Mouse (Mus musculus) layer of hippocampus, postnatal 36 days (tissue): ENCODE measurements around the gene Aire. TPM values are rescaled to one million over a fixed set of nuclear protein-coding genes. Genes with fewer than 3 reads are reported as not detected.
A peak's percentile ranks its signal among the peaks of the same experiment; 100 is the strongest.

Experiments
- DNase-seq, 2 experiments: peaks; one replicate each; pipeline ENCODE4 v3.0.0; 2022
- total RNA-seq, 2 experiments: library from RNA; stranded (reverse); gene quantifications; 2 replicates each; pipeline ENCODE4 v1.2.3; 2021

The Aire gene
- total RNA-seq, result under 1 TPM; 0.28 to 0.77 TPM

DNA sequence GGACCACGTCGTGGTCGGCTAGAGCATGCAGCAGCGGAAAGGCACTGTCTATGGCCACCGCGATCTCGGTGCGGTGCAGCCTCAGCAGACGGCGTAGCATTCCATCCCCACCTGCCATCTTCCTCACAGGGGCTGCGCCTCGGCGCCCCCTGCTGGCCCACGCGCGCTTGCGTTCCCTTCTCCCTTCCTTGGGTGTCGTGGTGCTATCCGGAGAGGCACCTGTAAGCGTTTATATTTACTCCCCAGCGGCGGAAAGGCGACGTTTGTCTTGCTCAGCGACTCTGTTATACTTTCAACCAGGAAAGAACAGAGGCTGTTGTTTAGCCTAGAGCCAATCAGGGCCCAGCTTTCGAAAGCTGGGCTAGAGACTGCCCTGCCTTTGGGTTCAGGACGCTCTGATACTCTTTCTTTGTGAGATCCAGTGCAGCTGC lies at the start of gene Aire:
Gene Aire (minus strand): TSS at position 205 of the 431 bp plus-strand sequence.
- peak; percentile 41 to 50 for DNase-seq

GRCm38 (mm10) chr10:78092725-78093029 lies 49.3 kb upstream of the Aire start:
- DNase-seq, result no peak

DNA sequence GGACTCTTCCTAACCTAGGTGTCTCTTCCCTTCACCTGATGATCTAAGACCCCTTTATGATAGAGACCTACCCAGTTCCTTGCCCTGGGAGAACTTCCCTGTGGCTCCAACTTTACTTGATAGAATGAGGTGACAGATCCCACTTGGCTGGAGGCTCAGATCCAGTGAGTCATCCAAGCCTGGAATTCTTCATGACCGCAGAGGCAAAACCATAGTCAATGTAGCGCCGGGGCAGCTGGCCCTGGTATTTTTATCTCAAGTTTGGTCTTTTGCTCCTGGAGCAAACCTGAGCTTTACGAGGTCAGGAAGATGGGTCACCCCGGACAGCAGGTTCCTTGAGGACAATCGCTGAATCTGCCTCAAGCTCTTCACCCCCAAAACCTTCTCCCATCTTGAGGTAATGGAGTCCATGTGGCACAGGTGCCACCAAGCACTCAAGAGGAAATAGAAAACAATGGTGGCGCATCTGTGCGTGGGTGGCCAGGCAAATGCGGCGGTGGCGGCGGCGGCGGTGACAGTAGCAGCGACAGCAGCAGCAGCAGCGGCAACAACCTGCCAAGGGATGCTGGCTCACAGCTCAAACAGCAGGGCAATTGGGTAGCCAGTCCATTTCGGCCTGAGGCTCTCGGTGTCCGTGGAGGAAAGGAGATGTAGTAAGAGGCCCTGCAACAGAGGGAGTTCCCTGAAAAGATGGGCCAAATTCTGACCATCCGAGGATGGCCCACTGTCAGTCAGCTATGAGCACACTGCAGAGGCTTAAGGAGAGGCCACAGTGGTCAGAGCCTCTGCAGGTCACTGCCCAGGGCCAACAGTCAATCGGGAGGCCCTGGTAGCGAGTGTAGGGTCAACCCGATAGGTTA lies 48.7 kb upstream of the Aire start:
- DNase-seq, result no peak

- no peak for DNase-seq
These were observed 47.5 kb upstream of the Aire start for GRCm38 (mm10) chr10:78090706-78091491.

DNA sequence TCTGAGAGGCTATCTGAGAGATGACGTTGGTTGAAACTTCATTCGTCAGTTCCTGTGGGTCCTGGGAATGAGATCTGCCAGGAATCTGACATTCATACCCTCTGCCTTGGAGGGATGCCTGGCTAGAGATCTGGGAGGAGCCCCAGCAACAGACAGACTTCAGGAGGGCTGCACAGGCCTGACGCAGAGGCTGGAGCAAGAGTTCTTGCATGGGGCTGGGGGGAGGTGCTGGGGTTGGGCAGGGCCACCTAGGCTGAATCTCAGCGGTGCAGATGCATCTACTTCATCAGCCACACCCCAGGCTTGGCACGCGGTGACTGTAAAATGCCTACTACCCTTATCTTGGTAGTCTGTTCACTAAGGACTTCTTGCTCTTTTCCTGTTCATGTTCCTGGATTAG lies 46.8 kb upstream of the Aire start:
- no peak for DNase-seq

DNA sequence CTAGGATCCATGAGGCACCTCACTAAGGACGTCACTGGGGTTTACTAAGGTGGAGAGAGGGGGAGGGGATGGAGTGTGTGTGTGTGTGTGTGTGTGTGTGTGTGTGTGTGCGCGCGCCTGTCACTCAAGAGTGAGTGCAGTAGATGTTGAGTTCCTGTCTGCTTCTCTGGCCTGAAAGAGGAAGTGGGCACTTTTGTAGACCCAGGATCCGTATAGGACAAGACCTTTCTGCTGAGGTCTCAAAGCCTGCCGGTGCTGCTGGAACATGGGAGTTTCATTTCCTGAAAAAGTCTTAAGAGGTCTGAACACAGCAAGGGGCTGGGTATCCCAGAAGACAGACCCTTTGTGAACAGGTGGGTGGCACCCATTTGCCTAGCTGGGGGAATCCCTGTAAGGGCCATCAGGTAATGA lies 43.7 kb upstream of the Aire start:
- DNase-seq, result no peak

DNA sequence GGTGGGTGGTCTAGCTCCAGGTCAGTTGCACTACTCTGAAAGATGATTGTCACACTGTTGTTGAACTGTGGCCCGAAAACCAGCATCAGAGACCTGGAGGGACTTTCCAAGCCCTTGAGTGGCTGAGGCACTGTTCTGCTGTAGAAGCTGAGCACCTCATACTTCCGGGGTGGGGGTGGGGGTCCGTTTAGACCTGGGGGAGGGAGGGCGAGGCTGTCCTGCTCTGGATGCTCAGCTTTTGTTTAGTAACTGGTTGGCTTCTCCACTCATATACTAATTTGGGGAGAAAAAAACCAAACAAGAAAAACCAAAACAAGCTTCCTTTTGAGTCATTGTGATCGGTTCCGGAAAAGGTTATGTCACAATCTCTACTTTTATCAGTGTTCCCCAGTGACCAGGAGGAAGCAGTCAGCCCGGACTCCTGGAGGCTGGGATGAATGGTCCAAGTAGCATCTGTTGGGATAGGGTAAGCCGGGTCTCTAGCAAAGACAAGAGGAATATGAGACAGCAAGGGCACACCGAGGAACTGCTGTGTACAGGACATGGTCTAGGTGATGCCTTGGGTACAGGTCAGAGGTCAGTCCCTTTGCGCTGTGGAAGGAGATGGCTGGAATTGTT lies 43.1 kb upstream of the Aire start:
- no peak for DNase-seq

- DNase-seq, result no peak
These were observed 42.3 kb upstream of the Aire start for GRCm38 (mm10) chr10:78085711-78086110.

GRCm38 (mm10) chr10:78084073-78084472 lies 40.7 kb upstream of the Aire start:
- DNase-seq, result no peak

GRCm38 (mm10) chr10:78079955-78080591 lies 36.7 kb upstream of the Aire start:
- no peak for DNase-seq

DNA sequence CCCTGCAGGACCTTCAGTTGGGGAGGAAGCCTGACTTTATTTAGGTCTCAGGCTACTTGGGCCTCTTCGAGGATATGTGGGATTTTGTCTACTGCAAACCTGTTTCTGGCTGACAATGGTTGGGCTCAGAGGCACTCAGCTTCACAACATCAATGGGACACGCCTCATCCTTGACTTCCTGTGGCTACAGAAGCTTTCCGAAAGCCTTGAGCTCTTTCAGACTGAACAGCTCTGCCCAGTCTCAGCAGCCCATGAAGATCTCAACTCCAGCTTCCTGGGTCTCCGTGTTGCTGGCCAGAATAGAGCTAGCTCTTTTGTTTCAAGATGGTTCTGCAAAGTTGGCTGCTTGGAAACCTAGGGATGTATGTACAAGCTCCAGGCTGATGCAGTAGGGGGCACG lies 34.9 kb upstream of the Aire start:
- no peak for DNase-seq

DNA sequence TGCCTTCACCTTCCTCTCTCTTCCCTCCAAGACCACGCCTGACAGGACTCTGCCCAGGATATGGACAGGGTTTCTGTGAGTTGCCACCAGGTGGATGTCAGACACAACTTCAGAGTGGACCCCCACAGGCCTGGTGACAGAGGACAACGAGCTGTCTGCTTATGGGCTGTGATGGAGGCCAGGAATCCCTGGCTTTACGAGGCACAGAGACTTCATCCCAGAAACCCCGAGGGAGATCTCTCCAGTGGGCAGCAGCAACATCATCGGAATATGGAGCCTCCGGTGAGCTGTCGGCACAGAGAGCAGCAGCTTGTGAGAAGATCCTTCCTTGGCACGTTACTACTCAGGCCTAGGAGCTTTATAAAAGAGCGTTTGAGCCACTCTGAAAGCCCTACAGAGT lies 34.5 kb upstream of the Aire start:
- DNase-seq, result no peak

DNA sequence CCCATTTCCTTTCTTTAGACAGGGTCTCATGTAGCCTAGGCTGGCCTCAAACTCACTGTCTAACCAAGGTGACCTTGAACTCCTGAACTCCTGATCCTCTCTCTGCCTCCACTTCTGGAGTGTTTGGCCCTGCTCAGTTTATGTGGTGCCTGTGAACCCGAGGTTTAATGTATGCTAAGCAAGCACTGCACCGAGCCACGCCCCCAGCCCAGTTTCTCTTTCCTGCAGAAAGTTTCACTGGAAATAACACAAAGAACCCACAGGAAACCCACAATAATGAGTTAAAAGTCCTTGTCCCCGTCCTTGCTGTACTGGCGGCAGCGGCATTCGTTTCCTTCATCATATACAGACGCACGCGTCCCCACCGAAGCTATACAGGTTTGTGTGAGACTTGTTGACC lies 31.6 kb upstream of the Aire start:
- no peak for DNase-seq

- DNase-seq, result no peak
These were observed 30.7 kb upstream of the Aire start for GRCm38 (mm10) chr10:78074151-78074550.

- DNase-seq, result peak; percentile 50 to 54
These were observed 25.9 kb upstream of the Aire start, which contains the start of gene Icosl for GRCm38 (mm10) chr10:78069101-78070011. Gene Icosl, plus strand, starts transcription at chr10:78069302.

GRCm38 (mm10) chr10:78068541-78068940 lies 25.1 kb upstream of the Aire start:
- DNase-seq, result no peak

DNA sequence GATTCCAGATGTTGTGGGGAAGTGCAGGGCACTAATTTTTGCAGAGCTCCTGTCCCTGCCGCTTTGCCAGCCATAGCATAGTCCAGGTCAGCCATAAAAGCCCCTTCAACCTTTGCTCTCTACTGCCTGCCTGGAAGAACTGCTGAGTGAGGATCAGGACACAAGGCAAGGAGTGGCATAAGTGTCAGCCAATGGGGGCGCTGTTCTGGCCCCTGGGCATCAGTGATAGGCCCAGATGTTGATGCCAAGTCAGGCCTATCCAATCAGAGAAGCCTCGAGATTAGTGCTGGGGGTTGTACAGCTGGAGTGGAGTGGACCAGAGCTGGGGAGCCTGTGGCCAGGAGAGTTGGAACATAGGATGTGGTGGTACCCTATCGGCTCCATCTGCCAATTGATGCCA lies 23.8 kb upstream of the Aire start:
- no peak for DNase-seq

- no peak for DNase-seq
These were observed 19.7 kb upstream of the Aire start for GRCm38 (mm10) chr10:78063122-78063521.

GRCm38 (mm10) chr10:78057056-78057455 lies 13.6 kb upstream of the Aire start:
- no peak for DNase-seq

DNA sequence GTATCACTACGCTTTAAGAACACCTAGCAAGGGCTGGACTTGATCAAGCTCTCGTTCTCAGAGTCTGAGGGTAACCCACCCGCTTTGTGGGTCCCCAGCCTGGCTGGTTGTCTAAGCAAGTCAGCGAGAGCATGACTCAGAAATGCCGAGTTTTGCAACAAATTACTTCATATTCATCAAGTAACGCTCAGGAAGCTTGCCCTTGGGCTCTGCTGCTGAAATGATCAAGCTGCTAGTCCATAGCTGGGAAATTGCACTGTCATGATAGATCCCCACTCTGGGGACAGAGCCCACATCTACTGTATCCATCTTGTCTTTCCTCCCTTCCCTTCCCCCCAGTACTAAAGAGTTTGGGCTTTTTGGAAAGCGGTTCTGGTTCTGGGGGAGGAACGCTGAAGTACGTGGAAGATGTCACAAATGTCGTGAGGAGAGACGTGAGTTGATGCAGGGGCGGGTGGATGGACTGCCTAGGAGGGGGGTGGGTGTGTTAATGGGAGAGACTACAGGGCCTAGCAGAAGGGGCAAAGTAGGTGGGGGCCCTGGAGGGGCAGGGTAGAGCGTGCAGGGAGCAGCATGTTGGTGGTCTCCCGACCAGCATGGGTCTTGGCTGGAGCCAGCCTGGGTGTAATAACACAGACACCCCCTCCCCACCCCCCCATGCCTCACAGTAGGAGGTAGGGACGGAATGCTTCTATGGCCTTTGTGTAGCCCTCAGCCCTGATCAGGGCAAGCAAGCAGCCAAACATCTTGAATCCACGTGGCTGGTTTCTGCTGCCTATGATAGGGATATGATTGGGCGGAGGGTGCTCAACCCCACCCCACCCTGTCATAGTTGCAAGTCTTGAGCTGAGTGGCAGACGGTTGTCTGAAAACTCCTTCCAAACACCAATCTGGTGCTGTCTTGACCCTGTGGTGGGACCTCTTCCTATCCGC lies 11.5 kb upstream of the Aire start:
- DNase-seq, result no peak
